Mouse (Mus musculus): ENCODE data around the gene St7l. TPM values are rescaled to one million over a fixed set of nuclear protein-coding genes. Genes with fewer than 3 reads are reported as not detected.

Gene St7l
- polyA plus RNA-seq, 1 experiment from 2014 or later, result 42.8 TPM

DNA sequence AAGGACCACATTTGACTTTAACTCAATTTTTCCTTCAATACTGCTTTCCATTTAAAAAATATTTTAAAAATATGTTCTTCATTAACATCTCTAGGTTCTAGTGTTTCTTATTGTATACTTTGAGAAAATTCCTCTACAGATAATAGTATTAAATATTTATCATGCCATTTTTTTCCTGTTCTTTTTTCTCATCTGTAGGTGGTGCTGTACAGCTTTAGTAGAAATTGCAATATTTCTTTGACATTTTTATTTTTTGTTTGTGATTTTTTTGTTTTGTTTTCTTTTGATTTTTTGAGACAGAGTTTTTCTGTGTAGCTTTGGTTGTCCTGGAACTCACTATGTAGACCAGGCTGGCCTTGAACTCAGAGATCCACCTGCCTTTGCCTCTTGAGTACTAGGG, 5.8 kb downstream of the St7l start:
- Histone ChIP-seq H3K4me3 (replicated peaks; ENCODE audit: low read length) (no peak overlapping the region), H3K9ac (replicated peaks; ENCODE audit: low read depth, low read length) (no peak overlapping the region), H3K36me3 (ENCODE audit: control insufficient read depth, insufficient read depth) (peaks cover 20% of the 10 kb centered on the region), H3K9me3 (ENCODE audit: control insufficient read depth, low read length) (no peaks in the 10 kb centered on the region), H3K4me2 (ENCODE audit: low read length) (no peak overlapping the region), H3K27ac (ENCODE audit: low read length) (no peak overlapping the region), H3K4me1 (replicated peaks; ENCODE audit: control insufficient read depth, insufficient read depth, low read length) (peaks cover 12% of the 10 kb centered on the region), H3K27me3 (replicated peaks; ENCODE audit: control insufficient read depth, insufficient read depth, low read length) (no peaks in the 10 kb centered on the region)
- ATAC-seq, result no peak

DNA sequence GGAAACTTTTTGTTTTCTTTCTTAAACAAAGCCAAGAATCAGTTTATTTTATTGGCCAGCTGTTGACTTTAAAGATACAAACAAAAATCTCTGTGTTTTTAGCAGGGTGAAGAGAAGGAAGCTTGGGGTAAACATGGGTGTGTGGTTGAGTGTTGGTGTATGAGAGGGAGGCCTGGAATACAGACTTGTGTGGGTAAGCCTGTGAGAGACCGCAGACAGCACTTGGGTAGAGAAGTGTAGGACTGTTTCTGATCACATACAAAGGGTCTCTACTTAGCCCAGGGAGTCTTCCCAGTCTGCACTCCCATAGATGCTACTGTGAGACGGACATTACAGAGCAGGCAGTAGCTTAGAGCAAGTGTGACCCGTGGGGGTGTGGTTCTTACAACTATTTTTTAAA, 24.8 kb downstream of the St7l start:
- Histone ChIP-seq H3K9ac (replicated peaks; ENCODE audit: low read depth, low read length) (no peak overlapping the region), H3K9me3 (ENCODE audit: control insufficient read depth, low read length) (no peaks in the 10 kb centered on the region), H3K27me3 (replicated peaks; ENCODE audit: control insufficient read depth, insufficient read depth, low read length) (no peaks in the 10 kb centered on the region), H3K36me3 (ENCODE audit: control insufficient read depth, insufficient read depth) (peaks cover 25% of the 10 kb centered on the region), H3K4me1 (replicated peaks; ENCODE audit: control insufficient read depth, insufficient read depth, low read length) (no peaks in the 10 kb centered on the region), H3K4me2 (ENCODE audit: low read length) (no peak overlapping the region), H3K27ac (ENCODE audit: low read length) (no peak overlapping the region), H3K4me3 (replicated peaks; ENCODE audit: low read length) (no peak overlapping the region)
- no peak for ATAC-seq
- WGBS, result 95% methylated on average over 3 of the region's 3 CpGs

DNA sequence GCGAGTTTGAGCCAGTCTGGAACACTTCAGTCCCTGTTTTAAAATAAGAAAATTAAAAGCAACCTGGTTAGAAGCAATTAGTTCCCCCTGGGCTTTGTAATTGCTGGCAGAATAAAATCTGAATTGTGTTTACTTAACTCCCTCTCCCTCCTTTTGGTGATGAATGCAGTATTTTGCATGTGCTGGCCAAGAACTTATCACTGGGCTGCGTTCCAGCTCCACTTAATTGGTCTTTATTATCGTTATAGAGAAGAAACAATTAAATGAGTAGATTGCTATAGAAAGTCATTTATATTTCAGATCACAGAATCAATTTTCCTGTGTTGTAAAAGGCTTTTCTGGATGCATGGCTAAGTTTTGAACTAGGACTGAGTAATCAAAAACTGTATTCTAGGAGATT, 32.3 kb downstream of the St7l start:
- H3K4me3 ChIP-seq (replicated peaks; ENCODE audit: low read length), result no peak overlapping the region
- H3K36me3 ChIP-seq (ENCODE audit: control insufficient read depth, insufficient read depth), result peaks cover 24% of the 10 kb centered on the region
- H3K9ac ChIP-seq (replicated peaks; ENCODE audit: low read depth, low read length), result no peak overlapping the region
- H3K4me1 ChIP-seq (replicated peaks; ENCODE audit: control insufficient read depth, insufficient read depth, low read length), result no peaks in the 10 kb centered on the region
- 27% methylated on average over 3 of the region's 3 CpGs for WGBS
- H3K9me3 ChIP-seq (ENCODE audit: control insufficient read depth, low read length), result no peaks in the 10 kb centered on the region
- H3K4me2 ChIP-seq (ENCODE audit: low read length), result no peak overlapping the region
- H3K27ac ChIP-seq (ENCODE audit: low read length), result no peak overlapping the region
- no peaks in the 10 kb centered on the region for H3K27me3 ChIP-seq (replicated peaks; ENCODE audit: control insufficient read depth, insufficient read depth, low read length)
- ATAC-seq, result no peak

GRCm38 (mm10) chr3:104901154-104901553, 37.3 kb downstream of the St7l start:
- H3K9me3 ChIP-seq (ENCODE audit: control insufficient read depth, low read length), result no peaks in the 10 kb centered on the region
- no peak overlapping the region for H3K4me3 ChIP-seq (replicated peaks; ENCODE audit: low read length)
- H3K36me3 ChIP-seq (ENCODE audit: control insufficient read depth, insufficient read depth), result peaks cover 21% of the 10 kb centered on the region
- H3K27ac ChIP-seq (ENCODE audit: low read length), result no peak overlapping the region
- no peak overlapping the region for H3K9ac ChIP-seq (replicated peaks; ENCODE audit: low read depth, low read length)
- WGBS, result 97% methylated on average over 4 of the region's 4 CpGs
- no peak for ATAC-seq
- no peak overlapping the region for H3K4me2 ChIP-seq (ENCODE audit: low read length)
- H3K27me3 ChIP-seq (replicated peaks; ENCODE audit: control insufficient read depth, insufficient read depth, low read length), result no peaks in the 10 kb centered on the region
- no peaks in the 10 kb centered on the region for H3K4me1 ChIP-seq (replicated peaks; ENCODE audit: control insufficient read depth, insufficient read depth, low read length)

GRCm38 (mm10) chr3:104905389-104905788, 41.6 kb downstream of the St7l start:
- H3K4me1 ChIP-seq (replicated peaks; ENCODE audit: control insufficient read depth, insufficient read depth, low read length), result no peaks in the 10 kb centered on the region
- H3K4me2 ChIP-seq (ENCODE audit: low read length), result no peak overlapping the region
- 95% methylated on average over 4 of the region's 4 CpGs for WGBS
- H3K9ac ChIP-seq (replicated peaks; ENCODE audit: low read depth, low read length), result no peak overlapping the region
- peaks cover 13% of the 10 kb centered on the region for H3K36me3 ChIP-seq (ENCODE audit: control insufficient read depth, insufficient read depth)
- H3K9me3 ChIP-seq (ENCODE audit: control insufficient read depth, low read length), result no peaks in the 10 kb centered on the region
- H3K27ac ChIP-seq (ENCODE audit: low read length), result no peak overlapping the region
- no peak overlapping the region for H3K4me3 ChIP-seq (replicated peaks; ENCODE audit: low read length)
- H3K27me3 ChIP-seq (replicated peaks; ENCODE audit: control insufficient read depth, insufficient read depth, low read length), result no peaks in the 10 kb centered on the region
- no peak for ATAC-seq

GRCm38 (mm10) chr3:104906007-104906406, 42.2 kb downstream of the St7l start:
- H3K27me3 ChIP-seq (replicated peaks; ENCODE audit: control insufficient read depth, insufficient read depth, low read length), result no peaks in the 10 kb centered on the region
- H3K4me1 ChIP-seq (replicated peaks; ENCODE audit: control insufficient read depth, insufficient read depth, low read length), result no peaks in the 10 kb centered on the region
- WGBS, result 92% methylated on average over 3 of the region's 3 CpGs
- no peak overlapping the region for H3K4me3 ChIP-seq (replicated peaks; ENCODE audit: low read length)
- H3K36me3 ChIP-seq (ENCODE audit: control insufficient read depth, insufficient read depth), result peaks cover 11% of the 10 kb centered on the region
- no peak overlapping the region for H3K27ac ChIP-seq (ENCODE audit: low read length)
- H3K4me2 ChIP-seq (ENCODE audit: low read length), result no peak overlapping the region
- H3K9me3 ChIP-seq (ENCODE audit: control insufficient read depth, low read length), result no peaks in the 10 kb centered on the region
- ATAC-seq, result no peak
- H3K9ac ChIP-seq (replicated peaks; ENCODE audit: low read depth, low read length), result no peak overlapping the region

GRCm38 (mm10) chr3:104909195-104909594, 45.4 kb downstream of the St7l start:
- WGBS, result 84% methylated on average over 6 of the region's 6 CpGs
- no peak overlapping the region for H3K9ac ChIP-seq (replicated peaks; ENCODE audit: low read depth, low read length)
- H3K36me3 ChIP-seq (ENCODE audit: control insufficient read depth, insufficient read depth), result peaks cover 8% of the 10 kb centered on the region
- H3K4me3 ChIP-seq (replicated peaks; ENCODE audit: low read length), result no peak overlapping the region
- no peak overlapping the region for H3K4me2 ChIP-seq (ENCODE audit: low read length)
- ATAC-seq, result no peak
- no peak overlapping the region for H3K27ac ChIP-seq (ENCODE audit: low read length)
- no peaks in the 10 kb centered on the region for H3K9me3 ChIP-seq (ENCODE audit: control insufficient read depth, low read length)
- no peaks in the 10 kb centered on the region for H3K27me3 ChIP-seq (replicated peaks; ENCODE audit: control insufficient read depth, insufficient read depth, low read length)
- no peaks in the 10 kb centered on the region for H3K4me1 ChIP-seq (replicated peaks; ENCODE audit: control insufficient read depth, insufficient read depth, low read length)

DNA sequence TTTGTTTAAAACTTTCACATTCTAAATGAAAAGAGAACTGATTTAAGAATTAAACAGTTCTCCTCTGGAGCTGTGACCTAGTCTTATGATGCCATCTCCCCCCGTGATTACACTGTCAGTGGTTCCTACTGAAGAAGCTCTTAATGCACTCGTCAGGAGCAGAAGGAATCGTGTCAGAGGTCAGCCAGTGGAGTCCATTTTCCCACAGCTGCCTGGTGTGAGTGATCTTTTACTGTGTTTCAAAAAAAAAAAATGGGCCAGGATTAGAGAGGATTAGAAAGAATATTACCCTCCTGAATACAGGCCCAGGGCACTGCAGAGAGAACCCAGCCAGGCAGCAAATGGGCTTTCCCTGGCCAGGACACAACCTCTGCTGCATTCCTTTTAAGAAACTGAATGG, 51.2 kb downstream of the St7l start:
- Histone ChIP-seq H3K9me3 (ENCODE audit: control insufficient read depth, low read length) (no peaks in the 10 kb centered on the region), H3K4me3 (replicated peaks; ENCODE audit: low read length) (no peak overlapping the region), H3K27me3 (replicated peaks; ENCODE audit: control insufficient read depth, insufficient read depth, low read length) (no peaks in the 10 kb centered on the region), H3K36me3 (ENCODE audit: control insufficient read depth, insufficient read depth) (0 out of 2 replicates have a peak, but pooled peaks cover under 1% of the 10 kb centered on the region), H3K4me2 (ENCODE audit: low read length) (no peak overlapping the region), H3K27ac (ENCODE audit: low read length) (no peak overlapping the region), H3K9ac (replicated peaks; ENCODE audit: low read depth, low read length) (no peak overlapping the region), H3K4me1 (replicated peaks; ENCODE audit: control insufficient read depth, insufficient read depth, low read length) (no peaks in the 10 kb centered on the region)
- ATAC-seq, result no peak
- WGBS, result 13% methylated on average over 3 of the region's 3 CpGs

DNA sequence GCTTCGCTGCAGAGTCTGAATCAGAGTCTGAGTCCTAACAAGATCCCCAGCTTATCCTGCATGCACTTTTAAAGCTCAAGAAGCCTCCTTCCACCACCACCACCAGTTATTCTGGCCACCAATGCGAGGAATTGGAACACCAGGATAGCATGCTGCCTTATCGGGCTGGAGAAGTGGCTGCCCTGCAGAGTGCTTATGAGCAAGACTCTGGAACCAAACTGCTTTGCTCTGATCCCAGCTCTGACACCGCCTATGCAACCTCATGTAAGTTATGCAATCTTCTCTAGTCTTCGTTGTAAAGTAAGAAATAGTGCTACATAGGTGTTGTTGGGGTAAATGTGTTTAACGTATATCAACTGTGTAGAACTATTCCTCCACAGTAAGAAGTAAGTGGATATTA, 65.6 kb downstream of the St7l start:
- WGBS, result 98% methylated on average over 6 of the region's 6 CpGs
- H3K36me3 ChIP-seq (ENCODE audit: control insufficient read depth, insufficient read depth), result peaks cover 8% of the 10 kb centered on the region; the same call in 1 of the 2 replicates
- no peak overlapping the region for H3K4me2 ChIP-seq (ENCODE audit: low read length)
- H3K4me1 ChIP-seq (replicated peaks; ENCODE audit: control insufficient read depth, insufficient read depth, low read length), result no peaks in the 10 kb centered on the region
- H3K4me3 ChIP-seq (replicated peaks; ENCODE audit: low read length), result no peak overlapping the region
- H3K27me3 ChIP-seq (replicated peaks; ENCODE audit: control insufficient read depth, insufficient read depth, low read length), result no peaks in the 10 kb centered on the region
- no peak overlapping the region for H3K27ac ChIP-seq (ENCODE audit: low read length)
- H3K9me3 ChIP-seq (ENCODE audit: control insufficient read depth, low read length), result no peaks in the 10 kb centered on the region
- ATAC-seq, result no peak
- H3K9ac ChIP-seq (replicated peaks; ENCODE audit: low read depth, low read length), result no peak overlapping the region

GRCm38 (mm10) chr3:104937728-104938305, 74.0 kb downstream of the St7l start:
- Histone ChIP-seq H3K9me3 (ENCODE audit: control insufficient read depth, low read length) (no peaks in the 10 kb centered on the region), H3K27me3 (replicated peaks; ENCODE audit: control insufficient read depth, insufficient read depth, low read length) (no peaks in the 10 kb centered on the region), H3K27ac (ENCODE audit: low read length) (no peak overlapping the region), H3K4me2 (ENCODE audit: low read length) (no peak overlapping the region), H3K36me3 (ENCODE audit: control insufficient read depth, insufficient read depth) (no peaks in the 10 kb centered on the region; the same call in 1 of the 2 replicates), H3K4me1 (replicated peaks; ENCODE audit: control insufficient read depth, insufficient read depth, low read length) (no peaks in the 10 kb centered on the region), H3K4me3 (replicated peaks; ENCODE audit: low read length) (no peak overlapping the region), H3K9ac (replicated peaks; ENCODE audit: low read depth, low read length) (no peak overlapping the region)
- ATAC-seq, result no peak
- 88% methylated on average over 2 of the region's 2 CpGs for WGBS
